13 mouse cellular contexts compared by ENCODE assay signal in the genomic region with DNA sequence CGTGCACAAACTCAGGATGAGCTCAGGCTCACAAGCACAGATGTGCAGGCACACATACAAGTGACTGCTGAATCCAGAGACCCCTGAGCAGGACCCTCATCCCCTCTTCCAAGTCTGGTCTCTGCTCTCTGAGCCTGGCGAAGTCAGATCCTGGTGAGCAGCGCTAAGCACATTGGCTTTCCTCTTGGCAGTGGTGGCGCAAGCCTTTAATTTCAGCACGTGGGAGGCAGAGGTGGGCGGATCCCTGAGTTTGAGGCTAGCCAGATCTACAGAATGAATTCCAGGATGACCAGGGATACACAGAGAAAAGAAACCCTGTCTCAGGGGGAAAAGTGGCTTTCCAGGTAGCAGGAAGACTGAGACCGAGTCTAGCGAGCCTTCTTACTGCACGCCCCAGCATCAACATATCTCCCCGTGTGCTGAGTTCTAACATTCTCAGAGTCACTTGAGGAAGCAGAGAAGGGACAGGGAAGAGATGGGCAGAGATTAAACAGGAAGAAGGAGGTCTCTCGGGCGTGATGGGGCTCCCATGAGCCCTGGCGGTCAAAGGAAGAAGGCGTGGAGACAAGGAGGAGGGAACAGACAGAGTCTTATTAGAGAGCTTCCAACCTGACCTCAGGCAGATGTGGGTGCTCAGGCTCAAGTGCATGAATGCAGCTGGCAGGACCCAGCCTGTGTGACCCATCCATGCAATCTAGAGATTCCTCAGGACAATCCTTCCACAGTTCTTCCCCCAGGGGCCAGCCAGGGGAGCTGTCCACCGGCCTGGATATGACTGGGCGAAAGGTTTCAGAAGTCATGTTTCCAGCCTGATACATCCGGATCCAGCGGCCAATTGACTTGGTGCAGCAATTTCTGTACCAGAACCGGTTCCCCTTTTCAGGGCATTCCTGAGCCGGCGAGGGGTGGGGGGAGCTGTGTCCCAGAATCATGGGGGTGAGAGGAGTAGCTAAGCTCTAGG. TPM values are rescaled to one million over a fixed set of nuclear protein-coding genes. Genes with fewer than 3 reads are reported as not detected.
DNase-seq lines count a peak whose midpoint lies in the region; ATAC-seq and TF ChIP-seq lines count a peak whose summit lies in the region.
"Had no signal": no experiment of that assay in that cellular context is flagged by ENCODE, and none has a peak within 500 bp of the region (broad histone marks: within the 10 kb centered on the region; RNA-seq: fewer than 3 reads in every experiment).

No protein-coding gene starts in this region.

- peak; percentile 16; the same call in 1 of the 2 replicates for TF ChIP-seq CTCF in liver, postnatal 0 days (IDR thresholded peaks at IDR 0.05; ENCODE audit: low read depth)
- no peak for TF ChIP-seq CTCF in hindbrain, postnatal 0 days (IDR thresholded peaks at IDR 0.05; ENCODE audit: low read depth)

- DNase-seq in thymus, postnatal 0 days (ENCODE audit: low spot score), result peak; percentile 50
- no peak for DNase-seq in thymus, postnatal 10 days (ENCODE audit: low spot score in 2 of 2)
- no peak for DNase-seq in liver, postnatal 0 days
- DNase-seq in hindbrain, postnatal 0 days (ENCODE audit: low spot score), result no peak
- DNase-seq in testis, postnatal 14 days (ENCODE audit: low spot score), result no peak
- DNase-seq: adrenal gland, postnatal 14 days had no signal

- H3K27ac ChIP-seq in kidney, embryonic 16.5 days (ENCODE audit: low read length), result peak overlapping the region; percentile 25; the same call in 1 of the 2 replicates
- no peak overlapping the region for H3K27ac ChIP-seq in kidney, embryonic 14.5 days (ENCODE audit: low read depth, low read length)
- peak overlapping the region; percentile 42 for H3K27ac ChIP-seq in liver, postnatal 0 days (ENCODE audit: low read depth)
- no peak overlapping the region for H3K27ac ChIP-seq in hindbrain, postnatal 0 days
- H3K27ac ChIP-seq: heart, embryonic 13.5 days; limb, embryonic 15.5 days had no signal

- no peak overlapping the region for H3K4me2 ChIP-seq in kidney, embryonic 16.5 days (replicated peaks; ENCODE audit: low read depth, low read length)
- H3K4me2 ChIP-seq in kidney, embryonic 14.5 days (replicated peaks; ENCODE audit: low read depth, low read length), result no peak overlapping the region
- H3K4me2 ChIP-seq in liver, postnatal 0 days (ENCODE audit: low read depth, low read length), result peak overlapping the region; percentile 32; the same call in 1 of the 2 replicates
- H3K4me2 ChIP-seq in hindbrain, postnatal 0 days (ENCODE audit: low read depth, low read length), result no peak overlapping the region
- H3K4me2 ChIP-seq: heart, embryonic 13.5 days; limb, embryonic 15.5 days had no signal

- 61% methylated on average over 21 of the region's 21 CpGs for WGBS in kidney, embryonic 16.5 days
- WGBS in kidney, embryonic 14.5 days, result 68% methylated on average over 21 of the region's 21 CpGs
- WGBS in liver, postnatal 0 days (ENCODE audit: insufficient replicate concordance), result 42% methylated on average over 21 of the region's 21 CpGs
- WGBS in hindbrain, postnatal 0 days, result 77% methylated on average over 21 of the region's 21 CpGs

- no peaks in the 10 kb centered on the region for H3K27me3 ChIP-seq in kidney, embryonic 16.5 days (ENCODE audit: insufficient read depth, low read length)
- no peaks in the 10 kb centered on the region for H3K27me3 ChIP-seq in kidney, embryonic 14.5 days (ENCODE audit: control insufficient read depth, insufficient read depth, low read length)
- H3K27me3 ChIP-seq in liver, postnatal 0 days (ENCODE audit: insufficient read depth, low read length), result no peaks in the 10 kb centered on the region
- no peaks in the 10 kb centered on the region for H3K27me3 ChIP-seq in hindbrain, postnatal 0 days (ENCODE audit: insufficient read depth, low read length)
- H3K27me3 ChIP-seq: limb, embryonic 15.5 days had no signal

- no peak for ATAC-seq in kidney, embryonic 16.5 days (ENCODE audit: low FRiP score, low TSS enrichment)
- ATAC-seq in kidney, embryonic 14.5 days (ENCODE audit: low FRiP score, low TSS enrichment), result no peak
- ATAC-seq in liver, postnatal 0 days, result peak; percentile 40; the same call in 1 of the 2 replicates
- no peak for ATAC-seq in hindbrain, postnatal 0 days

- TF ChIP-seq EP300 in liver, postnatal 0 days (IDR thresholded peaks at IDR 0.05; ENCODE audit: low read depth), result no peak

- H3K9me3 ChIP-seq in kidney, embryonic 16.5 days (ENCODE audit: low read length), result no peaks in the 10 kb centered on the region
- no peaks in the 10 kb centered on the region for H3K9me3 ChIP-seq in kidney, embryonic 14.5 days (ENCODE audit: control insufficient read depth, low read length)
- no peaks in the 10 kb centered on the region for H3K9me3 ChIP-seq in liver, postnatal 0 days (ENCODE audit: low read length)
- H3K9me3 ChIP-seq in hindbrain, postnatal 0 days (ENCODE audit: low read length), result no peaks in the 10 kb centered on the region
- H3K9me3 ChIP-seq: heart, embryonic 13.5 days; limb, embryonic 15.5 days had no signal

- no peak overlapping the region for H3K4me3 ChIP-seq in kidney, embryonic 16.5 days (ENCODE audit: low read length)
- H3K4me3 ChIP-seq in kidney, embryonic 14.5 days (ENCODE audit: low read length), result no peak overlapping the region
- H3K4me3 ChIP-seq in liver, postnatal 0 days (ENCODE audit: low read depth, low read length), result no peak overlapping the region
- H3K4me3 ChIP-seq in hindbrain, postnatal 0 days (ENCODE audit: low read length), result no peak overlapping the region
- H3K4me3 ChIP-seq: heart, embryonic 13.5 days; limb, embryonic 15.5 days had no signal

- H3K4me1 ChIP-seq in kidney, embryonic 16.5 days (ENCODE audit: insufficient read depth, low read length), result peaks cover 26% of the 10 kb centered on the region
- peaks cover 17% of the 10 kb centered on the region for H3K4me1 ChIP-seq in kidney, embryonic 14.5 days (ENCODE audit: control insufficient read depth, insufficient read depth, low read length)
- H3K4me1 ChIP-seq in liver, postnatal 0 days (ENCODE audit: insufficient read depth), result peaks cover 13% of the 10 kb centered on the region
- no peaks in the 10 kb centered on the region for H3K4me1 ChIP-seq in hindbrain, postnatal 0 days (ENCODE audit: insufficient read depth, low read length)

- no peaks in the 10 kb centered on the region for H3K36me3 ChIP-seq in kidney, embryonic 16.5 days (ENCODE audit: insufficient read depth, low read length)
- H3K36me3 ChIP-seq in kidney, embryonic 14.5 days (ENCODE audit: control insufficient read depth, insufficient read depth, low read length), result no peaks in the 10 kb centered on the region
- no peaks in the 10 kb centered on the region for H3K36me3 ChIP-seq in liver, postnatal 0 days (replicated peaks; ENCODE audit: insufficient read depth, low read length)
- no peaks in the 10 kb centered on the region for H3K36me3 ChIP-seq in hindbrain, postnatal 0 days (ENCODE audit: insufficient read depth, low read length)
- H3K36me3 ChIP-seq: heart, embryonic 13.5 days; limb, embryonic 15.5 days had no signal

- 0 out of 2 replicates have a peak overlapping the region, but pooled peaks have one; percentile 19 for H3K9ac ChIP-seq in kidney, embryonic 16.5 days (replicated peaks; ENCODE audit: low read length)
- H3K9ac ChIP-seq in kidney, embryonic 14.5 days (ENCODE audit: low read depth, low read length), result no peak overlapping the region
- 0 out of 2 replicates have a peak overlapping the region, but pooled peaks have one; percentile 13 for H3K9ac ChIP-seq in liver, postnatal 0 days (replicated peaks)
- no peak overlapping the region for H3K9ac ChIP-seq in hindbrain, postnatal 0 days (replicated peaks; ENCODE audit: low read length)
- H3K9ac ChIP-seq: heart, embryonic 13.5 days; limb, embryonic 15.5 days had no signal

RNA-seq across cellular contexts. Expression of a gene that starts 4.1 kb away (rescaled TPM):
- 6.9 and 7.2 TPM in 2 replicates for polyA plus RNA-seq in kidney, embryonic 16.5 days (2015; fragmentation: Nextera tagmentation; extraction: Ambion mirVana)
- polyA plus RNA-seq in kidney, embryonic 14.5 days (2014; fragmentation: Nextera tagmentation; extraction: Ambion mirVana), result 7.3 and 7.4 TPM in 2 replicates
- 38.5 and 39.6 TPM in 2 replicates for polyA plus RNA-seq in thymus, postnatal 0 days (2015; fragmentation: Nextera tagmentation; extraction: Ambion mirVana)
- 34.8 and 36.0 TPM in 2 replicates for polyA plus RNA-seq in liver, postnatal 0 days (2015; fragmentation: Nextera tagmentation; extraction: Ambion mirVana)
- total RNA-seq in hindbrain, postnatal 0 days (2014; rRNA removed), result 0.25 and 0.63 TPM in 2 replicates
- 1.3 and 1.7 TPM in 2 replicates for polyA plus RNA-seq in hindbrain, postnatal 0 days (2015; fragmentation: Nextera tagmentation; extraction: Ambion mirVana)

RNA-seq across cellular contexts. Expression of a gene that starts 17.0 kb away (rescaled TPM):
- not detected in 2 replicates for polyA plus RNA-seq in kidney, embryonic 16.5 days (2015; fragmentation: Nextera tagmentation; extraction: Ambion mirVana)
- polyA plus RNA-seq in kidney, embryonic 14.5 days (2014; fragmentation: Nextera tagmentation; extraction: Ambion mirVana), result not detected in 2 replicates
- 0.38 and 0.75 TPM in 2 replicates for polyA plus RNA-seq in thymus, postnatal 0 days (2015; fragmentation: Nextera tagmentation; extraction: Ambion mirVana)
- 0.13 and 0.21 TPM in 2 replicates for polyA plus RNA-seq in liver, postnatal 0 days (2015; fragmentation: Nextera tagmentation; extraction: Ambion mirVana)
- not detected in 2 replicates for total RNA-seq in hindbrain, postnatal 0 days (2014; rRNA removed)
- polyA plus RNA-seq in hindbrain, postnatal 0 days (2015; fragmentation: Nextera tagmentation; extraction: Ambion mirVana), result not detected in 2 replicates
- total RNA-seq: adrenal gland, postnatal 14 days; ES-E14 had no signal
- polyA plus RNA-seq: cortical plate, adult 2 months; heart, embryonic 13.5 days; limb, embryonic 15.5 days; stomach, embryonic 16.5 days had no signal

RNA-seq across cellular contexts. Expression of a gene that starts 34.4 kb away (rescaled TPM):
- 0.41 and 0.47 TPM in 2 replicates for polyA plus RNA-seq in kidney, embryonic 16.5 days (2015; fragmentation: Nextera tagmentation; extraction: Ambion mirVana)
- polyA plus RNA-seq in kidney, embryonic 14.5 days (2014; fragmentation: Nextera tagmentation; extraction: Ambion mirVana), result 0.29 and 0.35 TPM in 2 replicates
- 0.04 TPM in 1 of 2 replicates, not detected in the other for polyA plus RNA-seq in thymus, postnatal 0 days (2015; fragmentation: Nextera tagmentation; extraction: Ambion mirVana)
- 0.04 and 0.06 TPM in 2 replicates for polyA plus RNA-seq in liver, postnatal 0 days (2015; fragmentation: Nextera tagmentation; extraction: Ambion mirVana)
- under 0.01 and 0.22 TPM in 2 replicates for total RNA-seq in hindbrain, postnatal 0 days (2014; rRNA removed)
- 0.04 TPM in 1 of 2 replicates, not detected in the other for polyA plus RNA-seq in hindbrain, postnatal 0 days (2015; fragmentation: Nextera tagmentation; extraction: Ambion mirVana)

RNA-seq across cellular contexts. Expression of a gene that starts 42.2 kb away (rescaled TPM):
- polyA plus RNA-seq in kidney, embryonic 16.5 days (2015; fragmentation: Nextera tagmentation; extraction: Ambion mirVana), result 0.81 and 1.0 TPM in 2 replicates
- 0.81 and 1.2 TPM in 2 replicates for polyA plus RNA-seq in kidney, embryonic 14.5 days (2014; fragmentation: Nextera tagmentation; extraction: Ambion mirVana)
- 0.40 and 0.54 TPM in 2 replicates for polyA plus RNA-seq in thymus, postnatal 0 days (2015; fragmentation: Nextera tagmentation; extraction: Ambion mirVana)
- 0.07 and 0.09 TPM in 2 replicates for polyA plus RNA-seq in liver, postnatal 0 days (2015; fragmentation: Nextera tagmentation; extraction: Ambion mirVana)
- total RNA-seq in hindbrain, postnatal 0 days (2014; rRNA removed), result 0.05 and 1.3 TPM in 2 replicates
- polyA plus RNA-seq in hindbrain, postnatal 0 days (2015; fragmentation: Nextera tagmentation; extraction: Ambion mirVana), result 0.19 and 0.23 TPM in 2 replicates

RNA-seq across cellular contexts. Expression of a gene that starts 45.9 kb away (rescaled TPM):
- 55.0 and 59.0 TPM in 2 replicates for polyA plus RNA-seq in kidney, embryonic 16.5 days (2015; fragmentation: Nextera tagmentation; extraction: Ambion mirVana)
- 54.9 and 78.6 TPM in 2 replicates for polyA plus RNA-seq in kidney, embryonic 14.5 days (2014; fragmentation: Nextera tagmentation; extraction: Ambion mirVana)
- 139 and 157 TPM in 2 replicates for polyA plus RNA-seq in thymus, postnatal 0 days (2015; fragmentation: Nextera tagmentation; extraction: Ambion mirVana)
- polyA plus RNA-seq in liver, postnatal 0 days (2015; fragmentation: Nextera tagmentation; extraction: Ambion mirVana), result 16.4 and 19.5 TPM in 2 replicates
- 26.8 and 34.1 TPM in 2 replicates for total RNA-seq in hindbrain, postnatal 0 days (2014; rRNA removed)
- polyA plus RNA-seq in hindbrain, postnatal 0 days (2015; fragmentation: Nextera tagmentation; extraction: Ambion mirVana), result 10.4 and 12.3 TPM in 2 replicates

Comparison
In these comparisons a context has a peak if more than half of its experiments do, and no peak if none do; other contexts are left out.
1. H3K27ac ChIP-seq: peak in kidney, embryonic 16.5 days (single experiment) and liver, postnatal 0 days (single experiment); none in kidney, embryonic 14.5 days (single experiment) and hindbrain, postnatal 0 days (single experiment).
2. H3K9ac ChIP-seq: peak in kidney, embryonic 16.5 days (single experiment) and liver, postnatal 0 days (single experiment); none in kidney, embryonic 14.5 days (single experiment) and hindbrain, postnatal 0 days (single experiment).